Mouse (Mus musculus) heart, adult 2 months (tissue): ENCODE measurements around the gene Rasgrp2.

ENCODE experiments used
- CTCF ChIP-seq: fragments of 200-600 bp; IDR thresholded peaks from 2 replicates; pipeline ENCODE4 v1.8.1; 2022; ENCODE audit warnings: antibody characterized with exemption, mild to moderate bottlenecking, moderate library complexity
- EP300 ChIP-seq: fragments of 200-500 bp; IDR thresholded peaks from 2 replicates; pipeline ENCODE4 v1.6.1; 2011; ENCODE audit warnings: low read depth, low read length, control low read depth; ENCODE audit not compliant: insufficient read depth
- POLR2A ChIP-seq: fragments of 200-500 bp; IDR thresholded peaks from 2 replicates; pipeline ENCODE4 v1.6.1; 2011; ENCODE audit warnings: mild to moderate bottlenecking, low read depth, low read length, control low read depth; ENCODE audit not compliant: insufficient read depth

- TF ChIP-seq EP300 (no peak), CTCF (no peak), POLR2A (no peak)
Measured at GRCm38 (mm10) chr19:6389803-6390202, 9.3 kb upstream of the Rasgrp2 start.
